Mouse (Mus musculus): Measurements from ENCODE around the gene Ubc. TPM values are rescaled to one million over a fixed set of nuclear protein-coding genes. Genes with fewer than 3 reads are reported as not detected.
A peak's percentile ranks its signal among the peaks of the same experiment; 100 is the strongest.
"Not testable (repeated sequence)": the region's sequence is repeated elsewhere in the genome, so short reads cannot be mapped to it uniquely, and the experiment has no call there.

Ubc gene
- total RNA-seq, 2 experiments from 2014 or later: 660 to 1,001 TPM

- intact Hi-C loops (cut with DNase I; ENCODE audit: low total_unique reads): no loop called here
- DNase-seq: peak; percentile 70
These were observed 15.7 kb upstream of the Ubc start for GRCm38 (mm10) chr5:125405546-125406248.

- intact Hi-C loops (cut with DNase I; ENCODE audit: low total_unique reads): no loop called here
These were observed 15.0 kb upstream of the Ubc start for GRCm38 (mm10) chr5:125404903-125405545.

GRCm38 (mm10) chr5:125404536-125404902 is 14.5 kb upstream of the Ubc start:
- intact Hi-C loops (cut with DNase I; ENCODE audit: low total_unique reads): no loop called here
- no peak for DNase-seq

More at GRCm38 (mm10) chr5:125404903-125405545, 15.0 kb upstream of the Ubc start:
- DNase-seq: peak; percentile 41

- peak; percentile 47 for DNase-seq
- intact Hi-C loops (cut with DNase I; ENCODE audit: low total_unique reads): no loop called here
These were observed 13.8 kb upstream of the Ubc start for GRCm38 (mm10) chr5:125403481-125404465.

GRCm38 (mm10) chr5:125402991-125403390 is 13.0 kb upstream of the Ubc start:
- intact Hi-C loops (cut with DNase I; ENCODE audit: low total_unique reads): no loop called here
- no peak for DNase-seq

- intact Hi-C loops (cut with DNase I; ENCODE audit: low total_unique reads): no loop called here
- DNase-seq: no peak
These were observed 12.5 kb upstream of the Ubc start for GRCm38 (mm10) chr5:125402476-125402875.

GRCm38 (mm10) chr5:125400903-125401302 is 10.9 kb upstream of the Ubc start:
- no peak for DNase-seq
- intact Hi-C loops (cut with DNase I; ENCODE audit: low total_unique reads): no loop called here

GRCm38 (mm10) chr5:125395008-125395407 is 5.0 kb upstream of the Ubc start:
- DNase-seq: no peak
- intact Hi-C loops (cut with DNase I; ENCODE audit: low total_unique reads): no loop called here

GRCm38 (mm10) chr5:125393622-125394603 is 3.9 kb upstream of the Ubc start:
- DNase-seq: peak; percentile 77
- intact Hi-C loops (cut with DNase I; ENCODE audit: low total_unique reads): no loop called here

- intact Hi-C loops (cut with DNase I; ENCODE audit: low total_unique reads): no loop called here
- peak; percentile 97 for DNase-seq
These were observed 3.1 kb upstream of the Ubc start for GRCm38 (mm10) chr5:125392977-125393621.

GRCm38 (mm10) chr5:125392618-125392976 is 2.6 kb upstream of the Ubc start:
- intact Hi-C loops (cut with DNase I; ENCODE audit: low total_unique reads): no loop called here

GRCm38 (mm10) chr5:125392176-125392575 is 2.2 kb upstream of the Ubc start:
- DNase-seq; intact Hi-C loops (cut with DNase I; ENCODE audit: low total_unique reads): not testable (repeated sequence)

More at GRCm38 (mm10) chr5:125392618-125392976, 2.6 kb upstream of the Ubc start:
- DNase-seq: no peak

GRCm38 (mm10) chr5:125391609-125392008 is 1.6 kb upstream of the Ubc start:
- peak; percentile 52 for DNase-seq
- intact Hi-C loops (cut with DNase I; ENCODE audit: low total_unique reads): no loop called here

GRCm38 (mm10) chr5:125390906-125391477 is 990 bp upstream of the Ubc start:
- intact Hi-C loops (cut with DNase I; ENCODE audit: low total_unique reads): no loop called here
- no peak for DNase-seq

- intact Hi-C loops (cut with DNase I; ENCODE audit: low total_unique reads): no loop called here
- DNase-seq: peak; percentile 89
These were observed 847 bp downstream of the Ubc start, which contains the start of gene Gm10382 for GRCm38 (mm10) chr5:125389131-125389578. TSS of gene Gm10382 (plus strand) at chr5:125389322.

GRCm38 (mm10) chr5:125388358-125389092 is 1.5 kb downstream of the Ubc start:
- no peak for DNase-seq
- intact Hi-C loops (cut with DNase I; ENCODE audit: low total_unique reads): no loop called here

GRCm38 (mm10) chr5:125387295-125387694 is 2.7 kb downstream of the Ubc start:
- intact Hi-C loops (cut with DNase I; ENCODE audit: low total_unique reads); DNase-seq: not testable (repeated sequence)
